Mouse (Mus musculus) ZHBTc4 (cell line): ENCODE results near the gene Neurog3.
A peak's percentile ranks its signal among the peaks of the same experiment; 100 is the strongest.

Source experiments
- DNase-seq: peaks from one replicate; pipeline ENCODE4 v3.0.0-alpha.2; 2011; ENCODE audit warnings: low read depth, low spot score

Gene Neurog3

DNA sequence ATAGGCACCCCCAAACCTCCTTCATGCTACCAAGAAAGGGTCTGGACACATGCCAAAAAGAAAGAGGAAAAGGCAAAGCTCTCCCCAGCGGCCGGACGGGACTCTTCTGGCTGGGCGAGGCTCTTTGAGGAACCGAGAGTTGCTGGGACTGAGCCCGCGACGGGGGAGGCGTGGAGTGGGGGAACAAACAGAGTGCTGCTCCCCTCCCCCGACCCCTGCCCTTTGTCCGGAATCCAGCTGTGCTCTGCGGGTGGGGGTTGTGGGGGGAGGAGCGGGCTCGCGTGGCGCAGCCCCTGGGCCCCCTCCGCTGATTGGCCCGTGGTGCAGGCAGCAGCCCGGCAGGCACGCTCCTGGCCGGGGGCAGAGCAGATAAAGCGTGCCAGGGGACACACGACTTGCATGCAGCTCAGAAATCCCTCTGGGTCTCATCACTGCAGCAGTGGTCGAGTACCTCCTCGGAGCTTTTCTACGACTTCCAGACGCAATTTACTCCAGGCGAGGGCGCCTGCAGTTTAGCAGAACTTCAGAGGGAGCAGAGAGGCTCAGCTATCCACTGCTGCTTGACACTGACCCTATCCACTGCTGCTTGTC, at the start of gene Neurog3:
Gene Neurog3 (plus strand): TSS at position 400 of the 591 bp plus-strand sequence.
- peak; percentile 68 for DNase-seq

DNA sequence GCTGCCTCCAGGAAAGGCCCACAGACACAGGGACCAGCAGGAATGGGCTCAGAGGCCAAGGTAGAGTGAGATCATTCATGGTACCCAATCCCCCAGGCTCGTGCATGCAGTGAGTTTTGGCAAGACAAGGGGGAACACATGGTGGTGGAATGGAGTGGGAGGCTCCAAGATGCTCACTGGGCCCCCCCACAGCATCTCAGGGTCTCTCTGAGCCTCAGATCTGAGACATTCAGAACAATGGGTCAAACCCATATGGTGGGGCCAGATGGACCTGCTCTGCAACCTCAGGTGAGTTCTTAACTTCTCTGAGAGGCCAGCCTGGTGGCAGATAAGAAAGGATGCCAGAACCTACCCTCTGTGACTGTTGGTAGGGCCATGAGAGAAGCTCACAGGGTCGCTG, 46.8 kb upstream of the Neurog3 start:
- DNase-seq = no peak

DNA sequence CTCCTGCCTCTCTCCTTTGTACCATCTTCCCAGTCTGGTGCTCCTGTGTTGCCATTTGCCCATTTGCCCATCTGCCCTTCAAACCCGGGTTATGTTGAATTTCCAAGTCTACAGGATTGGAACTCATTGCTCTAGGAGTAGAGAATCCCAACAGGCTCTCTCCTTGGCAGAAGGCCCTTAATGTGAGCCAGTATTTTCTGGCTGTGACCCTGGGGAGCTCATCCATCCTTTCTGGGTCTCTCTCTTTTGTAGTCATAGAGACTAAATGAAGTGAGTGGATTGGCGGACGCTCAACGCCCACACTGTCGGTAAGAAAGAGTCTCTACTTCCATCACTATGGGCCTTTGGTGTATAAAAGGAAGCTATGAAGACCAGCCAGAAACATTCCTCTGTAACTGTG, 46.1 kb upstream of the Neurog3 start:
- no peak for DNase-seq

DNA sequence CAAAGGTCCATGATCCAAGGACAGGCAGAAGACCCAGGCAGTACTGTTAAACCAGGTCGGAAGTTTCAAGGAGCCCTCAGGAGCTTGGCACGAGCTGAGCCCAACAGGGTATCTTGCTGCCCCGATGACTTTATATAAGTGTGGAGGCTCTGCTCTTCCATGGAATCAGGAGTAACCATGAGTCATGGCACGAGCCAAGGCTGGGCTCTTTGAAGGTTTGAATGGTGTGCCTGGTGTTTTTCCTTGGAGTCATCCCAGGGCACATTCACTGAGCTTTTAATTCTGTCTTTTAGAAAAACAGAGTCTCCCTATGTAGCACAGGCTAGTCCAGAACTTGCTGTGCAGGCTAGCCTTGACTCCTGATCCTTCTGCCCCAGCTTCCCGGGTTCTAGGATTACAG, 44.5 kb upstream of the Neurog3 start:
- DNase-seq = no peak

DNA sequence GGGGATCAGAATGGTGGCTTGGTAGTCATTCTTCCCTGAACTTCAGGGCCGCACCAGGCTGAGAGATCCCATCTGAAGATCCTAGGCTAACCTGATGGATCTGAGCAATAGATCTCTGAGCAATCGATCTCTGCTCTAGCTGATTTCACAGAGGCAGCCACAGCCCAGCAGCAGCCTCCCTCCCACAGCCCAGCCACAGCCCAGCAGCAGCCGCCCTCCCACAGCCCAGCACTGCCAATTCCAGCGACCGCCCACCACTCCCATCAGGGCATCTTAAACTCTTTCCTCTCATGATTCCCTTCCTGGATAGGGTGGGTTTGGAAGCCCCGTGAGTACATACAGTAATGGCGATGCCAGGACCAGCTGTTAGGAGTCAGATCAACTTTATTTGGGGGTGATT, 43.8 kb upstream of the Neurog3 start:
- no peak for DNase-seq

DNA sequence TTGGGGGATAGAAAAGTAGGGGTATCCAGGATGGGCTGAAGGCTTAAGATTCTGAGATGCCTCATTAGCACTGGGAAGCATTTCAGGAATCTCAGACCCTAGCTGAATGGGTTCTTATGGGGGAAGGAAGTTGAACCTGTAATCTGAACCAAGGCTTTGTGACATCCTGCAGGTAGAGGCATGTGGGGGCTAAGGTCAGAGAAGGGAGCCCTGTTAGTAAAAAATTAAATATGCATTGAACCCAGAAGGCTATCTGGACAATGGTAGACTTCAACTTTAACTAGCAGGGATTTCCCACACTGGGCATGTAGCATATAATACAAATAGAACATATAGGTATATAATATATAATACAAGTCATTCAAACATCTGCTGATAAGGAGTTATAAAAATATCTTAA, 43.4 kb upstream of the Neurog3 start:
- no peak for DNase-seq

DNA sequence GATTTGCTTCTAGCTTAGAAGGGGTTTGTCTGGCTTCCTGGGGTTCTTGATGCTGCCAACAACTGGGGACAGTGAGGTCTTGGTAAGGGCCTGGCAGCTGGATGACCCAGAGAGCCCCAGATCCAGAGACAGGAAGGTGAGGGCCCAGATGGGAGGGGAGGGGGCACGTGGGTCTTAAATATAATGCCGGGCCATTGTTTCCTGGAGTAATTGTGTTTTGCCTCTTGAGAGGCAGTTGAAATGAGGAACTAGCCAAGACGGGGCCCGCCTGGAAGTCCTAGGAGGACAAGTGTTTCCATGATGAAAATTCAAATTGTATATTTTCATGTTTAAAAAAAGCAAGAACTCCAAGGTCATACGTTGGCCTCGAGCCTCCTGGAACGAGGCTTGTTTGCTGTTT, 39.0 kb upstream of the Neurog3 start:
- DNase-seq = no peak

DNA sequence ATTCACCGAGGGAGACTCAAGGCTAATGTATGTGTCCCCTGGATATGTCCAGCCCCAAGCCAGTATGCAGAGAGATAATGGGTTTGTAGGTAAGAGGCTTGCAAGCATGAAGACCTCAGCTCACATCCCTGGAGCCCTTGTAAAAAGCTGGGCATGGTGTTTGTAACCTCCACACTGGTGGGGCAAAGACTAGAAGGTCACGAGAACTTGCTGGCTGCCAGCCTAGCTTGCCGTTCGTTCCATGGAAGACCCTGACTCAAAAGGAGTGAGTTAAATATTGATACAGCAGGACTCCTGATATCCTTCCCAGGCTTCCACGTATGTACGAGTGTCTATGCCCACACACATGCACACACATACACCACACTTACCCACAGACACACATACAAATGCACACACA, 38.5 kb upstream of the Neurog3 start:
- DNase-seq = no peak

DNA sequence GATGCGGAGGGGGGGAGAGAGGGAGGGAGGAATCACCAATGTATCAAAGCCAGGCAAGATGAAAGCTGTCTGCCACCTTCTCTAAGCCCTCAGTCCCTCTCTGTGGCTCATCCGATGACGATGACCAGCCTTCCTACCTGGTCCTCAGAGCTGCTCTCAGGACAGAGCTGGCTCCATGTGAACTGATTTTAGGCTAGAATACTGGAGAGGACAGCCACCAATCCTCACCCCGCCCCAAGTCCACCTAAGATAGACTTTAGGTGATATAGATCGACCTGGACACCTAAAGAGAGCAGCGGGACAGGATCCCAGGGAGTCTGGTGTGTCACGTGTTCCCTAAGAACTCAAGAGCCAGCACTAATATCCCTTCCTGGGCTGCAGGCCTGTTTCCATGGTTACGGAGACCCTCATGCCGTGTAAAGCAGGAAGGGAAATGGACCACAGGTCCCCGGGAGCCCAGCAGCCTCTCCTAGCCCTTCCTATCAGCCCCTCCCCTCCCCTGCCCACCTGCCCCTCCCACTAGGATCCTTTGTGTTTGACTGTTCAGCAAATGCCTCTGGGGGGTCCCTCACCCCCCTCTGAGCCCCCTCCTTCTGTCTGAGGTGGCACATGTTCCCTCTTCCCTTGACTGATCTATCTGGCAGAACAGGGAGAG, 33.0 kb upstream of the Neurog3 start:
- DNase-seq = no peak

DNA sequence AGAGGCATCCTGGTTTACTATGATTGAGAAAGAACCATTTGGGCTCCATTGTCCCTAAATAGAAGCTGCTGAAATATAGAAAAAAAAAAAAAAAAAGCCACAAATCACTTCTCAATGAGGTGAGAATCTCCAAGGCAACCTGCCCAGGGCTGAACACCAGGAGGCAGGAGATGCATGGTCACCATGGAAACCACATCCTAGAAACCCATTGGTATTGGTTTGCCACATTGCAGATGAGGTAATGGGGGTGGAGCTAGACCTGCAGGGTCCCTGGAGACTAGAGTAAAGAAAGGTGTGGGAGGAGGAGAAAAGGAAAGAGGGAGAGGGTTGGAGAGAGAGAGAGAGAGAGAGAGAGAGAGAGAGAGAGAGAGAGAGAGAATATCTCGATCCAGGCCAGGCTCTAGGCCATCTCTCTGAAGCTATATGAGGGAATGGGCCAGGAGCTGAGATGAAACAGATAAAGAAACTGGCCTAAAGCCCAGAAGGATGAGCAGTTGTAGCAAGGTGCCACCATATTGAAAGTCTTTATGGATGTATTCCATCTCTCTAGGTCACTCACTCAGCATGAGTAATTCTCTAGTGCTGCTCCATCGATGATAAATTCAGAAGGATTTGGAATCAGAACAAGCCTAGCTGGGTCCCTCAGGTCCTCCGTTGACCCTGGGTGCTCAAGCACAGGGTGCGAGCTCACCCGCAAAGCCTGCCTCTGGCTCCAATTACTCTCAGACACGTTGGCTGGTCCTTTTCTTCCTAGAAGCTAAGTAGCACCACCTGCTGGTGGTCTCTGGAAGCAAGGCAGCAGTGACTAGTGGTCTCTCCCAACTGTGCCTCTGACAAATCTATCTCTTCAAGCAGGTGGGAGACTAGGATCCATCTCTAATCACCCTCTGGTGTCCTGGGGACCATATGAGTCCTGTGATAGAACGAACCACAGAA, 31.1 kb upstream of the Neurog3 start:
- peak; percentile 84 for DNase-seq

DNA sequence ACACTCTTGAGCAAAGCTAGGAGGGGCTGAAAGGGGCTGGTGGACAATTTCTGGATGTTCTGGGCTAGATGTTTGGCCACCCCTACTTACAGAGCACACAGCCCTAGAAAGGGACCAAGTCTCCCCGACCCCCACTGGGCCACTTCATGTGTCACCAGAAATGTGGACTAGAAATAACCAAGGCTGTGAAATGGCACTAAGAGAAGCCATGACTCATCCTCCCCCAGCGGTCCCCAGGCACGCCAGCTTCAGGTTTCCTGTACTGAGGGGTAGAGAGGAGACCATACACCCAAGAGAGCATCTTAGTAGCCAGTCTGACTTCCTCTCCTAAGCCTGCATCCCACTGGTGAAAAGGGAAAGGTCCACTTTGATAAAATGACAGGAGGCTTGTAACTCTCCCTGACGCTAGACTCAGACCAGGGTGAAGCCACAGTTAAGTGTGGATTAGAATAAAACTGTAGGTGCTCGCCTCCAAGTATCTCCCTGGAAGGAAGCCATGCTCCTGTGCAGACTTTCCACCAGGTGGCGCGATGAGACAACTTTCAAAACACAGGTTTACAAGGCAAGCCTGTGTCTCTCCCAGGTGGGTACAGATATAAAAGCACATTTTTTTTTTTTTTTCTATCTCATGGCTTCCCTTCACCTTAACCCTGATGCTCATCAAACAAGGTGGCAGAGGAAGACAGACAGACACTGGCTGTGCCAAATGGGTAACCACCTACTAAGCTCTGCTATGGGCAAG, 27.9 kb upstream of the Neurog3 start:
- peak; percentile 77 for DNase-seq

DNA sequence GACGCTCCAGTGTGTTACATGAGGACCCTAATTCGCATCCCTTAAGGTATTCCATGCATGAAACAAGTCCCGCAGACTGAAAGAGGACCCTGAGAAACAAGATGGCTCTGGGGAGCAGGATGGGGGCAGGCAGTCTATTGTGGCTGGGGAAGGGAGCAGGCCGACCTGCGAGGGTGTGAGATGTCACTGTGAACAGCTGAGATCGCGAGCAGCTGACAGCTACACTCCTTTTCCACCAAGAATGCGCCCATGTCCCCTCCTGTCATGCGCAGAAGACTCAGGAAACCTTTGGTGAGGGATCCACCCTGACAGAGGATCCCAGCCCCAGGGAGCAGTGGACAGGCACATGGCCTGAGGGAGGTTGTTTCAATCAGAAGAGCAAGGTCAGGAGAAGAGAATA, 25.8 kb upstream of the Neurog3 start:
- peak; percentile 28 for DNase-seq

DNA sequence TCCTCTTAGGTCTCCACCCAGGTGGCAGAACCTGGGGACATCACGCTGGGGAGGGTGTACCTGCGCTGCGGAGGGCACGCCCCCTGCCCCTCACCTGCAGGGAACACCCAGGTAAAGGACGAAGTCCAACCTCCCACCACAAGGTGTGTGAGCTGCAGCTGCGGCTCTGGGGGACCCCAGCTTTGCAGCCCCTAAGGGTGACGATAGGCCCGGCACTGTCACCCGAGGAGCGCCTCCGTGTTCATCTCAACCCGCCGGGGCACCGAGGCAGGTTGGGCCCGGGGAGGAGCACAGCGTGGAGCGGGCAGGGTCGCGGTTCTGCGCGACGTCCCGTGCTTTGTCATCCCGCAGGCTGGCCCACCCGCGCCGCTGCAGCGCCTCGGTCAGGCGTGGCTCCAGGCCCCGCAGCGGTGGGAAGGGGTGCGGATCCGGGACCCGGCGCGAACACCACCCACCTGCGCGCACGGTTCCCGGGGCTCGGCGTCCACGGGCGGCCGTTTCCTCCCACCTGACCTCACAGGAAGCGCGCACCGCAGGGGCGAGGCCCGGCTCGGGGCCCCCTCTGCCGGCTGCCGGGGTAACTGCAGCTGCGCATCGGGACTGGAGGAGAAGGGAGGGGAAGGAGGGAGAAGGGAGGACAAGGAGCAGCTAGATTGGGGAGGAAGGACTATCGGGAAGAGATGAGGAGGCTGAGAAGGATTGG, 22.2 kb upstream of the Neurog3 start:
- peak; percentile 89 for DNase-seq

DNA sequence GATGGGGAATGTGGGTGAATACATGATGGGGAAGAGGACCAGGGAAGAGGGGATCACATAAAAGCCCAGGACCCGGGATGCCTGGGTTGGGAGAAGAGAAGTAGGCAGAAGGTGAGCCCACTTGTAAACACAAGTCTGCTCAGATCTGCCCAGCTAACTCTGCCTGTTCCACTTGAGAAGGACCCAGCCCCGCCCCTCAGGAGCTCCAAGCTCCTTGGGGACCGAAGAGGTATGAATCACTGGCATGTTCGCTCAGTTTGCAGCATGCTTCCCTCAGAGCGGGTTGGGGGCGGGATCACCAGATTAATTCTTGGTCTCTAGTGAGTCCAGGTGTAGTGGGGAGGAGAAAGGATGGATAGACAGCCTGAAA, 21.7 kb upstream of the Neurog3 start:
- peak; percentile 56 for DNase-seq

DNA sequence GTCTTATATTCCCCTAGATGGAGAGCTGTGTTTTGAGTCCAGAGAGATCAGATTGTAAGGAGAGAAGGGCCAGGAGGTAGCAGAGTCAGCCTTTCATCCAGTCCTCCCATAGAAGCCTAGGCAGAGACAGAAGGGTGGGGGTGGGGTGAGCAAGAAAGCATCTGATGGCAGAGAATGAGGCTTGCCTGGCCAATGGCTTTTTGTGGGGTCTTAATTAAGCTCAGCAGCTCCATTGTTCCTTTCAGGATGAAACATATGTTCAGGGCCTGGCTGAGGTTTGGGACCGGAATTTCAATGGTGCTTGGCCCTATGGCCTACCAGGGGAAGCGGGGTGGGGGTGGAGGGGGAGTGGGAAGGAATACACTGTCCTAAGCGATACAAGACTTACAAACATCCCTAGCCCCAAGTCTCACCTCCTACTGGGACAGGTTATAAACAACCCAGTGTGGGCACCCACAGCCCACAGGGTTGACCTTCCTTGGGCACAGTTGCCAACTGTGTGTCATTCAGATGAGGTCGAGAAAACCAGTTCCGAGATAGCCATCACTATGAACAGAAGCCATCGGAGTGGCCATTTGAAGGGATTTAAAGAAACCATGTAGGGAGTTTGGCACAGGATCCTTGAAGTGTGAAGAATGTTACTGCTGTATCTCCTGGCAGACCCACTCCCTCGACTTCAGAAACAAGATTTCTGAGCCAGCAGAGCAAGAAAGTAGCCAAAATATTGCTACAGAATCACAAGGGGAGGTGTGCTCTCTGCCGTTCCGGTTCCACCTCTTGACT, 18.8 kb upstream of the Neurog3 start:
- no peak for DNase-seq

DNA sequence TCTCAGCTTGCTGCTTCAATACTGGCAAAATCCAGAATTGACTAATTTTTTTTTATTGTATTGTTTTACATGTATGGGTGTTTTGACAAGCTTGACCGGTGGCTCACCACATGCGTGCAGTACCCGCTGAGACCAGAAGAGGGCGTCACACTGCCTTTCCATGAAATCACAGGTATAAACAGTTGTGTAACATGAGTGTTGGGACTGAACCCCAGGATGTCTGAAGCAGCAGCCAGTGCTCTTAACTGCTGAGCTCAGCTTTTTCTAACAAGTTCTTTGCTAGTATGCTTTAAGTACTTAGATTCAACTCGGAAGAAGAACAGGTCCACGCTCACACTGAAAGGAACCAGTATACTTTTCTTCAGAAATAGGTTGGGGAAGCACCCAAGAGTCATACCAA, 5.8 kb upstream of the Neurog3 start:
- peak; percentile 69 for DNase-seq

DNA sequence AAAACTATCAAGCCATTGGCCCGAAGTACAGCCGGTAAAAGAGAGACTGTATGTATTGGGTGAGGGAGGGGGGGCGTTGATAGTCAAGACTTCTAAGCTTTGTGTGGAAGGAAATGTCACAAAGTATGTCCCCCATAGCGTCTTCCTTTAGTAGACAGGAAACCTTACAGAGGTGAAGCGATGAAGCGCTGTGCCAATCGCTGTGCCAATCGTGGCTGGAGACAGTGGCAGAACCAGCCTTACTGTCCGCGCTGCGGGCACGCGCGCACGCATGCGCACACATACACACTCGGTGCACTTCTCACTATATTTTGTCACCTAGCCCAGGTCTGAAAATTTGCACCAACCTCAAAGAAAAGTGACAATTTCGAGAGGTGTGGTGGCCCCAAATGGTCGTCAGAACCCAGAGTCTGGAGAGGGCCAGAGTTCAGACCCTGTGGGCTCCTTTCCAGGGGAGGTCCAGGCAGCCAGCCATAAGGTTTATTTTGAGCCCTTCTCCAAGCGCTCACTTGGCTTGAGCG, 5.1 kb upstream of the Neurog3 start:
- DNase-seq = no peak

DNA sequence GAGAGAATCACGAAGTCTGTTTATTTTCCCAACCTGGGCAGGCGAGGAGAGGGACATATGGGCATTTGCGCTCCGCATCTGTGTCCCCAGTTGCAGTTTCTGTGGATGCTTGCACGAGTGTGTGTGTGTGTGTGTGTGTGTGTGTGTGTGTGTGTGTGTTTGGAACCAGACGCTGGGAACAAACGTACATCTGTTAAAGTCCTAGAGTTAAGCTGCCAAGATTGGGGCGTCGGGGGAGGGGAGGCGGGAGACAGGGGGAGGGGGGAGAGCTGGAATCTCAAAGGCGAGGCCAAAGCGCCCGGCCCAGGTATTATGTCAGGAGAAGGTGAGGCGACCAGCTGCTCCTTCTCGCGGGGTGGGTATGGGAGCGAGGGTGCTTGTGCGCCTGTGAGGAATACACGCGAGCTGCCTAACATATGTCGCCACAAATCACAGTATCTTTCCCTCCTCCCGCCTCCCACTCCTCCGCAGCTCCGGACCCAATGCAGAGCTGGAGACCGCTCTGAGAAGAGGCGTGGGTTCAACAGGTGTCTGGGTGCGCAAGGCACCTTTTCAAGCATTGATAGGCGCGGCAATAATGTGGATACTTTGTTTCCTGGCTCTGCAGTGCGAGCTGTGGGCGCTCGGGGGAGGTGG, 4.5 kb upstream of the Neurog3 start:
- peak; percentile 32 for DNase-seq

DNA sequence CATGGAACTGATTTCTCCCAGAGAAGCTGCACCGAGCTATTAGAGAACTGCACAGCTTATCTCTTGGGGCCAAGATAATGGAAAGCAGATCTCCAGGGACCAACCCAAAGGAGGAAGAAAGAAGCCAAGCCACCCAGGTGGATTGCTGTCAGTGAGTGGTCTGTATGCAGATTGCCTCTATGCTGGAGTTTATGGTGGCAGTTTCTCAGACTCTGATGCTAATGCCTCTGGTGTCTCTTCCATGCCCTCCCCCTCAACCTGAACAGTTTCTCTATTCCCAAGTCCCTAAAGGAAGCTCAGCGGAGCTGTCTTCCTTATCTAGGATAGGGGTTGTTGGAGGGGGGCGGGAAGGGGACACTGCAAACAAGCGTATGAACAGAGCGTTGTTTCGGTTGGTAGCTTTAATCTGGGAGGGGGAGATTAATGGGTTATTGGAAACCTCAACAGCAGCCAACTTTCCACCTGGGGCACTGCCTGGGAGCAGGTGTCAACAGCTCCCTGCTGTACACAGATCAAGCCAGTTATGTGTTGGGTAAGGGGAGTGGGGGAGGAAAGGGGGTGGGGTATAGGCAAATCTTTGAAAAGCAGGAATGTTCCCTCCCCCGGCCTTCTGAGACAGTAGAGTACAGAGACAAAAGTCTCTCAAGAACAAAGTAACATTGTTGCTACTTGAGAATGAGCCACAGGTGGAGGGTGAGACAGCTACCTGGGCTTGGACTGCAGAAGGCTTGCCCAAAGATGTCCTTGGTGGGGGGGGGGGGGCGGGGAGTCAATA, 3.0 kb downstream of the Neurog3 start:
- DNase-seq = peak; percentile 66
